Mouse (Mus musculus): ENCODE results near the gene Gm20826. TPM values are rescaled to one million over a fixed set of nuclear protein-coding genes. Genes with fewer than 3 reads are reported as not detected.
"Not testable (repeated sequence)": the region's sequence is repeated elsewhere in the genome, so short reads cannot be mapped to it uniquely, and the experiment has no call there.

The Gm20826 gene
- polyA plus RNA-seq (2014; fragmentation: Nextera tagmentation; extraction: Ambion mirVana): not detected in 2 replicates

DNA sequence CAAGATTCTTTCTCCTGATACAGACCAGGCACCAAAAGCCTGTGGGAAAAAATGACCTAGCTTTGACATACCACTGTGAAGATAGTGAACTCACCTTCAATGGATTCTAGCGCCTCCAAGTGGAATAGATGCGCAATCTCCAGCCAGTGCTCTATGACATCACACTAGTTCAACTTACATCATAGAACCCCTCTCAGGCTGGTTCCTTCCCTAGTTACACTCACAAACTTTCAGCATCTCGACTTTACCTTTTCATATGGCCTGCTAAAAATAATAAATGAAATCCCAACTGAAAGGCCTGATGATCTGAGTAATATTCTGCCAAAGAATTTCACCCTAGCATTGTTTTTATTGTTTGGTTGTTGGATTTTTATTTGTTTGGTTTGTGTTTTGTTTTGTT lies at the start of gene Gm20826:
Gm20826 (minus strand) TSS at position 101 of the 400 bp plus-strand sequence.
- WGBS: no CpG with 5 or more reads among the region's 3 CpGs

More for the DNA sequence above, at the start of gene Gm20826:
- not testable (repeated sequence) for ATAC-seq (ENCODE audit: insufficient number of reproducible peaks, insufficient read depth, low FRiP score, low read depth); H3K27ac ChIP-seq (replicated peaks in 1 of 2; ENCODE audit: control insufficient read depth in 1 of 2, insufficient read depth in 1 of 2, low read depth in 2 of 2, low read length in 2 of 2); H3K4me2 ChIP-seq (ENCODE audit: low read length); H3K27me3 ChIP-seq (ENCODE audit: control insufficient read depth, insufficient read depth, low read length); H3K4me1 ChIP-seq (ENCODE audit: control insufficient read depth in 2 of 2, insufficient read depth in 2 of 2, low read length in 2 of 2); H3K9ac ChIP-seq (ENCODE audit: low read length); H3K4me3 ChIP-seq (ENCODE audit: control insufficient read depth in 1 of 2, insufficient read depth in 1 of 2, low read depth in 1 of 2, low read length in 2 of 2); H3K9me3 ChIP-seq (ENCODE audit: control insufficient read depth, low read length); H3K36me3 ChIP-seq (ENCODE audit: control insufficient read depth, insufficient read depth, low read length)

Other genes starting within 250 kb of the Gm20826 start
- not detected in 2 replicates for gene Gm21788, start 233.5 kb downstream of the Gm20826 start, polyA plus RNA-seq (2014; fragmentation: Nextera tagmentation; extraction: Ambion mirVana)
- gene Gm28576, start 84.5 kb upstream of the Gm20826 start, polyA plus RNA-seq (2014; fragmentation: Nextera tagmentation; extraction: Ambion mirVana): not detected in 2 replicates